Mouse (Mus musculus) adrenal gland, adult 8-10 months (tissue): ENCODE data around the gene Rpl28. TPM values are rescaled to one million over a fixed set of nuclear protein-coding genes. Genes with fewer than 3 reads are reported as not detected.

Source experiments
- DNase-seq: peaks from one replicate; pipeline ENCODE4 v3.0.0; 2022
- total RNA-seq, 4 experiments: library from RNA; stranded (reverse); gene quantifications; 2 replicates each; pipeline ENCODE4 v1.2.4; 2022

Rpl28 gene
- total RNA-seq, 4 experiments from 2014 or later, result 593 to 922 (median 693) TPM

- DNase-seq, result peak; percentile 49
Observed at GRCm38 (mm10) chr7:4836351-4836792, 43.7 kb downstream of the Rpl28 start.

GRCm38 (mm10) chr7:4837639-4838038 is 45.0 kb downstream of the Rpl28 start:
- DNase-seq, result no peak

GRCm38 (mm10) chr7:4842077-4842476 is 49.4 kb downstream of the Rpl28 start:
- no peak for DNase-seq

DNA sequence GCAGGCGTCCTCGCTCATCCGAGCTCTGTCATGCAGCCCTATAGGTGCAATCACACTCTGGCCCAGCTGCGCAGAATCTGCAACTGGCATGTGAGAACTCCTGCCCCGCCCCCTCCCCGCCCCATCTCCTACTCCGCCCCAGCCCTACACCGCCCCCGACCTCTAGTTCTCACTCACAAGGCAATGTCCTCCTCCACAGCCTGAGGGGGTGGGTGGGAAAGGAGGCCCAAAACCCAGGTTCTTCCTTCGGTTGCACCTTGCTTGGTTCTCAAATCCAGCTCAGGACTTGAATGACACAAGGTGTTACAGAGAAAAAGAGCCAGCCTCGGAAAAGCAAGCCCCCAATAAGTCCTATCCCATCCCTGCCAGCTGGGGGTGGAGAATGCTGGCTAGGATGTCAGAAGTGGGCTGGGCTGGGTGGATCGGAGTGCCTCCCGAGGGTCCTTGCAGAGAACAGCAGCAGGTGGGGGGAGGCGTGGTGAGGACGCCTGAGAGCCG is 50.0 kb downstream of the Rpl28 start:
- no peak for DNase-seq

- DNase-seq, result no peak
Observed at GRCm38 (mm10) chr7:4843604-4844244, 51.0 kb downstream of the Rpl28 start.

DNA sequence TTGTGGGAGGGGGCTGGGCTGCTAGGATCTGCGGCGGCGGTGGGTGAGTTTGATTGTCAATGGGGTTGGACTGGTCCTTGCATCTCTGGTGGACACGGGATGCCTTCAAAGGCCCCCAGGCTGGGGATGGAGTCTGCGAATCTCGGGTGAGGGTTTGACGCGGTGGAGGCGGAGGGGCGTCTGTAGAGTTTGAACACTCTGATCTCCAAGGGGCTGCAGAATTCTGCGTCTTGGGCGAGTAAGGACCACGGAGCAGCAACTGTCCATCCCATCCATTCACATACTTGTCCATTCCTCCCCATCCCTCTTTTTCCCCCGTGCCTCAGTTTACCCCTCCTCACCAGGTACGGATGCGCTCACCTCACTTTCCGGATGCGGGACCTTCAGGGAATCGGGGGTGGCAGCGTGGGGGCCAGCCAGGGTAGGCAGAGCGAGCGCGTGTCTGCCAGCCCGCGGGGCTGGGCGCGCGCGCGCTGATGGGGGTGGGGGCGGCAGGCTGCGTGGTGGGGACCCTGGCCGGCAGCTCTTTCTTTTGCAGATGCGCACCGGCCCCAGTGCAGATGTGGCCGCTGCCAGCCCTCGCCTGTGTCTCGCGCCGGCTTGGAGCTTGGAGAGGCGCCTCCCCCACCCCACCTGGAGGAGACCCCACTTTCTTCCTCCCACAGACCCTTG is 51.7 kb downstream of the Rpl28 start, which contains the start of gene Shisa7:
TSS of gene Shisa7 (minus strand) at position 452 of the 672 bp plus-strand sequence.
- DNase-seq, result no peak

Other genes starting within 250 kb of the Rpl28 start
- gene Syt5, start 245.3 kb upstream of the Rpl28 start, total RNA-seq, result 10 to 100 TPM in 1 of 4 experiments, 1 to 10 TPM in 3; 5.7 to 10.0 (median 8.6) TPM
- gene Ptprh, start 188.8 kb upstream of the Rpl28 start, total RNA-seq, result not detected
- gene Tmem86b, start 161.5 kb upstream of the Rpl28 start, total RNA-seq, result 10 to 100 TPM in 2 of 4 experiments, 1 to 10 TPM in 2; 6.6 to 14.2 (median 9.5) TPM
- 100 to 1,000 TPM in 1 of 4 experiments, 10 to 100 TPM in 3; 97.9 to 103 (median 98.5) TPM for gene Ppp6r1, start 133.9 kb upstream of the Rpl28 start, total RNA-seq
- 10 to 100 TPM; 43.1 to 66.5 (median 50.5) TPM for gene Hspbp1, start 107.8 kb upstream of the Rpl28 start, total RNA-seq
- gene Brsk1, start 102.3 kb upstream of the Rpl28 start, total RNA-seq, result 1 to 10 TPM; 4.2 to 8.0 (median 7.4) TPM
- gene Tmem150b, start 67.6 kb upstream of the Rpl28 start, total RNA-seq, result 1 to 10 TPM in 1 of 4 experiments, under 1 TPM in 3; 0.49 to 1.1 (median 0.73) TPM
- 10 to 100 TPM; 31.0 to 59.8 (median 43.8) TPM for gene Kmt5c, start 52.8 kb upstream of the Rpl28 start, total RNA-seq
- gene Cox6b2, start 39.8 kb upstream of the Rpl28 start, total RNA-seq, result 10 to 100 TPM in 1 of 4 experiments, 1 to 10 TPM in 3; 5.1 to 10.3 (median 9.1) TPM
- gene Fam71e2, start 21.6 kb upstream of the Rpl28 start, total RNA-seq, result not detected
- under 1 TPM; 0.28 to 0.37 (median 0.32) TPM for gene Il11, start 10.0 kb upstream of the Rpl28 start, total RNA-seq
- gene Tmem190, start 9.9 kb upstream of the Rpl28 start, total RNA-seq, result not detected
- 10 to 100 TPM in 2 of 4 experiments, 1 to 10 TPM in 2; 7.2 to 11.8 (median 10.1) TPM for gene Tmem238, start 3.2 kb upstream of the Rpl28 start, total RNA-seq
- 100 to 1,000 TPM in 3 of 4 experiments, 10 to 100 TPM in 1; 96.8 to 127 (median 118) TPM for gene Ube2s, start 19.7 kb downstream of the Rpl28 start, total RNA-seq
- 1 to 10 TPM; 2.0 to 5.6 (median 4.0) TPM for gene Shisa7, start 51.8 kb downstream of the Rpl28 start, total RNA-seq
- 10 to 100 TPM; 14.0 to 28.7 (median 19.1) TPM for gene Isoc2b, start 77.4 kb downstream of the Rpl28 start, total RNA-seq
- 10 to 100 TPM; 21.8 to 38.6 (median 30.3) TPM for gene Isoc2a, start 84.3 kb downstream of the Rpl28 start, total RNA-seq
- gene Gm36210, start 113.6 kb downstream of the Rpl28 start, total RNA-seq, result under 1 TPM in 1 of 4 experiments, not detected in 3; 0.26 TPM
- 10 to 100 TPM; 14.4 to 20.6 (median 16.2) TPM for gene Zfp628, start 122.3 kb downstream of the Rpl28 start, total RNA-seq
- gene Nat14, start 129.2 kb downstream of the Rpl28 start, total RNA-seq, result 10 to 100 TPM in 2 of 4 experiments, 1 to 10 TPM in 2; 8.5 to 13.3 (median 10.4) TPM
- 1 to 10 TPM; 1.7 to 4.5 (median 2.2) TPM for gene Ssc5d, start 132.9 kb downstream of the Rpl28 start, total RNA-seq
- gene Sbk2, start 171.5 kb downstream of the Rpl28 start, total RNA-seq, result 1 to 10 TPM in 2 of 4 experiments, under 1 TPM in 1, not detected in 1; 0.45 to 2.1 (median 1.8) TPM
- under 1 TPM; 0.15 to 0.74 (median 0.34) TPM for gene Sbk3, start 178.3 kb downstream of the Rpl28 start, total RNA-seq
- gene Zfp579, start 203.3 kb downstream of the Rpl28 start, total RNA-seq, result 10 to 100 TPM; 19.1 to 29.6 (median 27.4) TPM
- 10 to 100 TPM; 10.0 to 15.2 (median 12.0) TPM for gene Zfp524, start 221.5 kb downstream of the Rpl28 start, total RNA-seq
- 10 to 100 TPM; 18.9 to 25.7 (median 23.3) TPM for gene Fiz1, start 221.8 kb downstream of the Rpl28 start, total RNA-seq
- gene Gm44973, start 222.6 kb downstream of the Rpl28 start, total RNA-seq, result 1 to 10 TPM in 1 of 4 experiments, not detected in 3; 1.5 TPM
- gene Zfp865, start 227.5 kb downstream of the Rpl28 start, total RNA-seq, result 10 to 100 TPM; 25.0 to 38.6 (median 30.3) TPM
- gene Ccdc106, start 227.7 kb downstream of the Rpl28 start, total RNA-seq, result 1 to 10 TPM; 2.9 to 5.6 (median 3.8) TPM
- under 1 TPM in 1 of 4 experiments, not detected in 3; 0.34 TPM for gene 4632433K11Rik, start 241.2 kb downstream of the Rpl28 start, total RNA-seq
- 1 to 10 TPM; 4.3 to 7.8 (median 6.0) TPM for gene Zfp784, start 245.6 kb downstream of the Rpl28 start, total RNA-seq